Mouse (Mus musculus) bone marrow, adult 2 months (tissue): Measurements from ENCODE around the gene Gbf1. TPM values are rescaled to one million over a fixed set of nuclear protein-coding genes. Genes with fewer than 3 reads are reported as not detected.

Experiments
- H3K27ac ChIP-seq: fragments of 200-500 bp; 2 replicates; pipeline ENCODE4 v1.5.1; 2012; ENCODE audit warnings: low read depth, mild to moderate bottlenecking, control low read depth, inconsistent platforms, low read length; ENCODE audit not compliant: control insufficient read depth, poor library complexity, insufficient read depth
- H3K4me1 ChIP-seq: fragments of 200-500 bp; 2 replicates; pipeline ENCODE4 v1.6.1; 2011; ENCODE audit warnings: low read length; ENCODE audit not compliant: control insufficient read depth, insufficient read depth
- H3K4me3 ChIP-seq: fragments of 200-500 bp; replicated peaks from 2 replicates; pipeline ENCODE3; 2011; ENCODE audit warnings: mild to moderate bottlenecking, low read depth, low read length, control low read depth; ENCODE audit not compliant: control insufficient read depth
- CTCF ChIP-seq: fragments of 200-500 bp; IDR thresholded peaks from 2 replicates; pipeline ENCODE4 v1.5.1; 2011; ENCODE audit warnings: low read length, control low read depth; ENCODE audit not compliant: control insufficient read depth, insufficient read depth
- POLR2A ChIP-seq: fragments of 200-500 bp; IDR thresholded peaks from 2 replicates; pipeline ENCODE4 v1.6.1; 2011; ENCODE audit warnings: low read depth, mild to moderate bottlenecking, control low read depth, low read length, borderline replicate concordance; ENCODE audit not compliant: control insufficient read depth
- WGBS: fragments of 180-500 bp; shearing (Covaris S2); methylation state at CpG from one replicate; pipeline ENCODE4 v1.1.7; 2018; 5-methylcytosine and 5-hydroxymethylcytosine counted together
- polyA plus RNA-seq: library from polyadenylated mRNA; stranded (reverse); fragments of >200 nt; gene quantifications from 2 replicates; pipeline ENCODE4 v1.2.4, GENCODE M21; 2011; ENCODE audit warnings: low replicate concordance; ENCODE audit not compliant: missing spikeins, insufficient read depth, insufficient read length

Gene Gbf1
- polyA plus RNA-seq, 1 experiment, result 44.3 TPM

DNA sequence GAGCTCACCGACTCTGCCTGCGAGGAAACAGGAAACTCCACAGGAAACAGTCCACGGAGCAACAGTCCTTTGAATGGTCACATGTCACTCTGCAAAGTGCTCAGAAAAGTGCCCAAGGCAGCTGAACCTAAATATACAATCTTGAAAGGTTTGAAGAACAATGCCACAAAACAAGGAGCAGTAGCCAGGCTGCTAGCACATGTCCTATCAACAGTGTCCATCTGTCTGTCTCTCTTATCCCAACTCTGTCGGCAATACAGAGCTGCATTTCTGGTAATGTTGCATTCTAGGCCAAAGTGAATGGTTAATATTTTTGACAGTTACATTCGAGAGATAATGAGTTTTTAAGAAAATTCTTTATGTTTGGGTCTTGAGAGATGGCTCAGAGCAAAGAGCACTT is 90.1 kb downstream of the Gbf1 start:
- no peak for TF ChIP-seq CTCF
- TF ChIP-seq POLR2A, result no peak
- peaks cover 1% of the 10 kb centered on the region; the same call in 1 of the 2 replicates for H3K4me1 ChIP-seq
- no peak overlapping the region for H3K4me3 ChIP-seq
- 12% methylated on average over 5 of the region's 5 CpGs for WGBS
- H3K27ac ChIP-seq, result no peak overlapping the region

DNA sequence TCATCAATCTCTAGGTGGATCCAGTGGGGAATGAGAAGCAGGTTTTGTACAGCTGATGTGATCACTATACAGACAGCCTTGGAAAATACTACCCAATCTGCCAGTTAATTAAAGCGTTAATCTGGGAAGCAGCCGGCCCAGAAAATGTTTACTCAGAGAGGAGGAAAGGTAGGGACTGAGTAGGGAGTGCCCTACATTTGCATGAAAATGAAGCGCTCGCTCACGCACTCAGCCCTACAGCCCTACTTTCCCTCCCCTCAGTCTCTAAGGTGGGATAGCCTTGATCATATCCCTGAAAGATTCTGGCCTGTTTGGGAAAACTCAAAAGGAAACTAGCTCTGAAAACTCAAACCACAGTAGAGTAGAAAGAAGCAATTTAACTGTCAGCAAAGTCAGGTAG is 92.3 kb downstream of the Gbf1 start:
- Histone ChIP-seq H3K27ac (no peak overlapping the region), H3K4me3 (no peak overlapping the region), H3K4me1 (peaks cover 1% of the 10 kb centered on the region; the same call in 1 of the 2 replicates)
- WGBS, result 87% methylated on average over 5 of the region's 5 CpGs
- TF ChIP-seq CTCF, result no peak
- no peak for TF ChIP-seq POLR2A

DNA sequence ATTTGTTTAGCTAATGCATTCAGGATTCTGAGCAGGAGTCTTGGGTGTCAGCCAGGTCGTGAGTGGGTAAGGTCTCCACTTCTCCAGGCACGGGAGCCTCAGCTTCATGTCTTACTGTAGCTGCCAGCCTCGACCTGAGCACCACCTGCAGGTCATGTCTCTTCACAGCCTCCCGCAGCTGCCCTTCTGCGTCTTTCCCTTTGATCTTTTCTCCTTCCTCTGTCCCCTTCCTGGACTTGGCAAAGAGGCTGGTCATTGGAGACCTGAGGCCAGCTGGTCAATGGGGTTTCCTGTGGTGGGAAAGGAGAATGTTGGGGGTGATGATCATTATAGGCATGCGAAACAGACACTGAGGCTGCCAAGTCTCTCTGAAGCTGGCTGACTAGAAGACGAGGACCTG is 96.7 kb downstream of the Gbf1 start:
- TF ChIP-seq POLR2A (no peak), CTCF (peak; percentile 54)
- Histone ChIP-seq H3K27ac (no peak overlapping the region), H3K4me1 (no peaks in the 10 kb centered on the region), H3K4me3 (no peak overlapping the region)
- 58% methylated on average over 7 of the region's 7 CpGs for WGBS

DNA sequence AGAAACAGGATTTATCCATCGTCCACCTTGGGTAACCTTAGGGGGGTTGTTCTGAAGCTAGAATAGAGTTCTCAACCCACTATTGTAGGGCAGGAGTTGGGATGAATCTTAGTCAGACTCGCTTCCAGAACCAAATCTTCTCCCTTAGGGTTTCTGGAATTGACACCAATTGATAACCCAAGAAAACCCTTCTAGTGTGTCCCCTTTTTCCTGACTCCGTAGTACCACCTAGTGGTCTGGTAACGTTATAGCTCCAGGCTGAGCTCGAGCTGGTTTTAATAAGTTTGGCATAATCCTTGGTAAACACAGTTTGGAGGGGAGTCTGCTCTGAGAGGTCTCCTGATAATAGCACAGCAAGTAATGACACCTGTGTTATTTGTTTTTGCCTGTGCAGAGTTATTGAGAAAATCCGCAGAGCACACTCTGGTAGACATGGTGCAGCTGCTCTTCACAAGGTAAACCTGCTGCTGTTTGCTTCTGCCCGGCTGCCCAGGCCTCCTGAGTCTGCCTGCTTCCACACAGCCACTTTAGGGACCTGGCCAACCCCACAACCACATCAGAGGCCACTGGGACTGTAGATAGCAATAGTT is 101.9 kb downstream of the Gbf1 start:
- no peak overlapping the region for H3K27ac ChIP-seq
- no peaks in the 10 kb centered on the region for H3K4me1 ChIP-seq
- WGBS, result 46% methylated on average over 7 of the region's 7 CpGs
- no peak for TF ChIP-seq POLR2A
- no peak for TF ChIP-seq CTCF
- H3K4me3 ChIP-seq, result no peak overlapping the region

DNA sequence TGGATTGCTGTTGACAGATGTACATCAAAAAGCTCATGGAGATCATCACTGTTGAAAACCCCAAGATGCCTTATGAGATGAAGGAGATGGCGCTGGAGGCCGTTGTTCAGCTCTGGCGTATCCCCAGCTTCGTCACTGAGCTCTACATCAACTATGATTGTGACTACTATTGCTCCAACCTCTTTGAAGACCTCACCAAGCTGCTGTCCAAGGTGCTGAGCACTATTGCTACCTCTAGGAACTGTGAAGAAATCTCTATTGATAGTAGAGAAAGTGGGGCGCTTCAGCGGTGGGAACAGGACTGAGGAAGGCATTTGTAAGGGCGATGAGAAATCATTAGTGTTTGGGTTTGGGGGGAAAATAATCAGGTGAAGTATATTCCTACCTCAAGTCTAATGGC is 112.5 kb downstream of the Gbf1 start:
- H3K4me3 ChIP-seq, result no peak overlapping the region
- H3K4me1 ChIP-seq, result no peaks in the 10 kb centered on the region
- no peak overlapping the region for H3K27ac ChIP-seq
- 87% methylated on average over 7 of the region's 7 CpGs for WGBS
- TF ChIP-seq CTCF (no peak), POLR2A (no peak)

DNA sequence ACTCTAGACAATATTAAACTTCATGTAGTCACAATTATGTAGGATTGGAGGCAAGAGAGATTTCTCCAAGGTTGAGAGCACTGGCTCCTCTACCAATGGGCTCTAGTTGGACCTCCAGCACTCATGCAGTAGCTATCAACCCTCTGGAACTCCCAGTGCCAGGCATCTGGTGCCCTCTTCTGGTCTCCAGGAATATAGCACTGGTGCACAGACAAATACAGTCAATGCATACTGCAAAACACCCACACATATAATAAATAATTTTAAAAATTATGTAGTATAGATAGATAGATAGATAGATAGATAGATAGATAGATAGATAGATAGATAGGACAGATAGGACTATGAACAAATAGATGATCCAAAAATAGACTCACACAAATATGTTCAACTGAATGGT is 123.0 kb downstream of the Gbf1 start:
- Histone ChIP-seq H3K27ac (no peak overlapping the region), H3K4me3 (no peak overlapping the region), H3K4me1 (no peaks in the 10 kb centered on the region)
- TF ChIP-seq CTCF (peak; percentile 51; the same call in 1 of the 2 replicates), POLR2A (no peak)

DNA sequence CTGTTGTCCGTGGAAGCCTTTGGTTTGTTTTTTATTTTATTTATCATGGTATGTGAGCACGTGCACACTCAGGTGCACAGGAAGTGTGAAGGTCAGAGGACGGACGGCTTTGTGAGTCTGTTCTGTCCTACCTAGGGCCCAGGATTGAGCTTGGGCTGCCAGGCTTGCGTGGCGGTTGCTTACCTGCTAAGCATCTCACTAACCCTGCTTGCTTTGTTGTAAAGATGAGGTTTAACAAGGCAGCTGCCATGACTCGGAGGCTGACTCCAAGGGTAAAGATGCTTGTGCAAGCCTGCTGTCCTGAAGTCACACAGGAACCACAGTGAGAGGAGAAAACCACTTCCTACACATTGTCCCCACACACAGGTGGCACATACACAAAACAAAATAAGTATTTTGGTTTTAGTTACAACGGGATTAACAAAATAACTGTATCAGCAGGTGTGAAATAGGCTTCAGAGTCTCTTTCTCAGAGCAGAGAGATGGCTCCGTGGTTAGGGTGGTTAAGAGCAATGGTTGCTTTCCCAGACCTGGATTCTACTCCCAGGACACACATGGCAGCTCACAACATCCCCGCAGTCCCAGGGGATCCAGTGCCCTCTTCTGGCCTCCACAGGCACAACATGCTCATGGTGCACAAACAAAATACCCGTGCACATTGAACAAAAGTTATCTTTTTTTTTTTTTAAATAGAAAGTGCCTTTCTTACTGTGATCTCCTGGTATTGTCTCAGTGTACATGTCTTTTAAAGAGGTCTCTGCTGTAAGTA is 130.0 kb downstream of the Gbf1 start:
- H3K4me3 ChIP-seq, result no peak overlapping the region
- no peaks in the 10 kb centered on the region for H3K4me1 ChIP-seq
- WGBS, result 86% methylated on average over 11 of the region's 11 CpGs
- TF ChIP-seq POLR2A (no peak), CTCF (peak; percentile 20; the same call in 1 of the 2 replicates)
- no peak overlapping the region for H3K27ac ChIP-seq

DNA sequence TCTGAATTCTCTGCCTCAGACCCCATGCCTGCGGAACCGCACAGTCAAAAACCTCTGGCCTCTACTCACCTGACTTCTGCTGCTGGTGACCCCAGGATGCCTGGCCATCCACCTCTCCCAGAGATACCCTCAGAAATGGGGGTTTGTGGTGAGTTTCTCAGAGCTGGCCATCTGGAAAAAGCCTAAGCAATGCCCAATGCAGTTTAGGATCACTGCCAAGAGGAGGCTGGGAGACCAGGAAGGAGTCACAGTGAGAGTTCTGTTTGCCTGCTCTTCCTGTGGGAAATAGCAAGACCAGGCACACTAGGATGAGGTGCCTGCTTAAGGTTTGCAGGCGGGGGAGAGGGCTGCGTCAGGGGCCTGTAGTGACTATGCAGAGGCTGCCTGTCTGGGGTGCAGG is 132.4 kb downstream of the Gbf1 start:
- Histone ChIP-seq H3K27ac (no peak overlapping the region), H3K4me3 (no peak overlapping the region), H3K4me1 (no peaks in the 10 kb centered on the region)
- TF ChIP-seq CTCF (no peak), POLR2A (no peak)
- WGBS, result 95% methylated on average over 4 of the region's 4 CpGs
